Mouse (Mus musculus): Measurements from ENCODE around the gene Atp6v0c.
"Not testable (repeated sequence)": the region's sequence is repeated elsewhere in the genome, so short reads cannot be mapped to it uniquely, and the experiment has no call there.

The Atp6v0c gene

GRCm38 (mm10) chr17:24157121-24157520 lies 12.4 kb downstream of the Atp6v0c start:
- DNase-seq (ENCODE audit: low spot score) = no peak

DNA sequence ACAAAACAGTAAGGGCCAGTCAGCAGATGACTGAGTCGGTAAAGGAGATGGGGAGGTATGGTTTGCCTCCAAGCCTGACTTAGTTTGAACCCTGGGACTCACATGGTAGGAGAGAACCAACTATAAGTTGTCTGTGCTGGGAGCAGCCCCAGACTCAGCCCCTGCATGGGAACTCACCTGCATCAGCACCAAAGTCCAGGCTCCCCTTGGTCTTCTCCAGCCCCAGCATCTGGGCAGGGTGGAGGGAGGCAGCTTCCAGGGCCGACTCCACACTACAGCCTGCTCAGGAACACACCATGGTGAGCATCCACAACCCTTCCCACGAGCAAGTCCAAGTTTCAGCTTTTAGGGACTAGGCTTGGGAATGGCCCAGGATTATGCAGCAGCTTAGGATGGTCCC lies 13.1 kb downstream of the Atp6v0c start:
- no peak for DNase-seq (ENCODE audit: low spot score)

DNA sequence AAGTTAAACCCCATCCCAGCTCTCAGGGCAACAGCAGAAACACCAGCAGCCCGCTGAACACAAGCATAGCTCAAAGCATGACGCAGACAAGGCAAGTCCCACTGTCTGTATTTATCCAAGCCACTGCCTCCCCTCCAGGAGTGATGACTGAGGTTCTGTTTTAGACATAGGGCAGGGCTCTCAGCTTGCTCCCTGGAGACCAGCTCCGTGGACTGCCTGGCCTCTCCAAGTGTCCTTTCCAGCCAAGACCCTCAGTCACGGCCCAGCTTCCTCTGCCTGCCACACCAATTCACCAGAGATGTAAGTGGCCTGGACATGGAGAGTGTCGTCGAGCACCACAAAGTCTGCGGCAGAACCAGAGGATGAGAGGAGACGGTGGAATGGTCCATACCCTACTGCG lies 13.8 kb downstream of the Atp6v0c start:
- DNase-seq (ENCODE audit: low spot score) = no peak

- DNase-seq (ENCODE audit: low spot score) = peak; percentile 53
Measured at GRCm38 (mm10) chr17:24154463-24154862, 15.0 kb downstream of the Atp6v0c start.

- peak; percentile 84 for DNase-seq (ENCODE audit: low spot score)
Measured at GRCm38 (mm10) chr17:24151890-24152563, 17.5 kb downstream of the Atp6v0c start.

DNA sequence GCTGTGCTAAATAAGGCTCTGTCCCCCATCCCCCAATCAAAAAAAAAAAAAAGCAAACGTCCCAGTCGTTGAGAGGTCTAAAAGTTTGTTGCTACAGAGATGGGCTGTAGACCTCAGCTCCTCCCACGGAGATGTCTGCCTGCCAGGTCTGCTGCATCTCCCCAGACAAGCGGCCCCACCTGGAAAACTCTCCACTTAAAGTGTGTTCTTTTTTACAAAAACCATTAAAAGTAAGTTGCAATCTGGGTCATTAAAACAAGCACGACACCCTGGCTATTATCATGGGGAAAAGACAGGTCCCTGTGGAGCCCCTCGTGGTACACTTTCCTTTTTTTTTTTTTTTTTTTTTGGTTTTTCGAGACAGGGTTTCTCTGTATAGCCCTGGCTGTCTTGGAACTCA lies 18.1 kb downstream of the Atp6v0c start:
- no peak for DNase-seq (ENCODE audit: low spot score)

DNA sequence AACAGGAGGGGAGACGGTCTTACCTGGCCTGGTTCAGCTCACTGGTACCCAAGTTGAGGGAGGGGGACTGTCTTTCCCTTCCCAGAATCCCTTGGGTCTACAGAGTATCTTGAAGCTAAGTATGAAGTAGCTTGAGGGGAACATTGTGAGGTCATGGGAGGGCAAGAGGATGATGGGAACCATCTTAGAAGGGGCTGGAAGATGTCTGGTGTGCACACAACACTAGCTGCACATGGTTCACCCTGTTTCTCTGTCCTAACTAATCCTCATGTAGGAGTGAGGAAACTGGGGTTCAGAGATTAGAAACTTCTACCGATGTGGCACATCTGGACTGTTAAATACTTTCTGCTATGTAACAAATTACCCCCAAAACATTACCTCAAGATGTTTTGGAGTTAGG lies 18.7 kb downstream of the Atp6v0c start, which contains the start of gene Pdpk1:
Pdpk1 (minus strand) TSS at position 101 of the 400 bp plus-strand sequence.
- no peak for DNase-seq (ENCODE audit: low spot score)

- DNase-seq (ENCODE audit: low spot score) = no peak
Measured at GRCm38 (mm10) chr17:24149421-24149820, 20.1 kb downstream of the Atp6v0c start.

DNA sequence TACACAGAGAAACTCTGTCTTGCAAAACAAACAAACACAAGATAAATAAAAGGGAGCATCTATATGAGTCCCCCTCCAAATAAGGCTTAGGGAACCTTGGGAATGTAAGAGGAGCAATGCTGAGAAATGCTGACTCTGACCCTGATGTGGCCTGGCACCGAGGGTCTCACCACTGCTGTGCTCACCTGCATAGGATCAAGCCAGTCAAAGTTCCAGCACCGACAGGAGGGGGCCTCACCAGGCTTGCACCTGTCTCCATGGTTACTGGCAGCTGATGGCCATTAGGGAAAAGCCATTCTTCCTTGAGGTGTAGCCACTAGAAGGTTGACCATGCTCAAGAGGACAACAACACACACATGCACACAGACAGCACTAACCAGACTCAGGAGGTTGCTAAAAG lies 26.6 kb downstream of the Atp6v0c start:
- no peak for DNase-seq (ENCODE audit: low spot score)

DNA sequence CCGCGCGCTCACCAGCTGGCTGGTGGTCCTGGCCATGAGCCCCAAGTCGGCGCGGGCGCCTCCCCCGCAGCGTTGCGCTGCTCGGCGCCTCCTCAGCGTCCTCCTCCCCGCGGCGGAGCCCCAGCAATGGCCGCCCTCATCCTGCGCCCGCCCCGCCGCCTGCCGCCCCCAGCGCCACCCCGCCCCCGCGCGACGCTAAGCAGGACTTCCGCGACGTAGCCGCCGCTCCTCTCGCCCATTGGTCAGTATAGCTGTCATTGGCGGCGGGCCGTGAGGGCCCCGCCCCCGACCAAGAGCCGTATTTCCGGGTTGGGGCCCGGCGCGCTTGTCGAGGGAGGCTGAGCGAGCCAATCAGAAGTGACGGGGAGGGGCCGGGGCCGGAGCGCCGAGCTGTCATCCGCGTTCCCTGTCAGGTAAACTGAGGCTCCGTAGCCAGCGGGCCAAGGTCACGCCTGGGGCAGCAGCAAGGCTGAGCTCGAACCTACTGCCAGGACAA lies 28.0 kb downstream of the Atp6v0c start:
- DNase-seq (ENCODE audit: low spot score) = peak; percentile 97

- DNase-seq (ENCODE audit: low spot score) = no peak
Measured at GRCm38 (mm10) chr17:24140845-24141424, 28.6 kb downstream of the Atp6v0c start.

DNA sequence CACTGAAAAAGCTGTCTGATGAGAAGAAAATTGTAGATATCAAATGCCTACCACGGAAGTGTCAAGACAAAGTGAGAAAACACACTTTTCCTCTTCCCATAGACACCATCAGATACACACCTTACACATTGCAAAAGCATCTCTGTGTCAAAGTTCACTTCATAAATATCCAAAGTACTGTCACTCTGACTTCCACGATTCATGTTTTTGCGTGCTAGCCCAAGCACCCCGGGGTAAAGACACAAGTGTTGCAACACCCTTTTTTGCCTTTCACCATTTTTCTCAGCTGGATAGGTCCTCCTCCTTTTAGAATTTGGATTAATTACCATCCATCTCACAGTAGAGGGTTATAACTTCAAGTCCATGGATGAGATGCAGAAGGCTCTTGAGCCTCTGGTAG lies 29.5 kb downstream of the Atp6v0c start:
- DNase-seq (ENCODE audit: low spot score) = no peak

GRCm38 (mm10) chr17:24139256-24139655 lies 30.2 kb downstream of the Atp6v0c start:
- DNase-seq (ENCODE audit: low spot score) = no peak

GRCm38 (mm10) chr17:24137226-24137880 lies 32.1 kb downstream of the Atp6v0c start:
- DNase-seq (ENCODE audit: low spot score) = no peak

DNA sequence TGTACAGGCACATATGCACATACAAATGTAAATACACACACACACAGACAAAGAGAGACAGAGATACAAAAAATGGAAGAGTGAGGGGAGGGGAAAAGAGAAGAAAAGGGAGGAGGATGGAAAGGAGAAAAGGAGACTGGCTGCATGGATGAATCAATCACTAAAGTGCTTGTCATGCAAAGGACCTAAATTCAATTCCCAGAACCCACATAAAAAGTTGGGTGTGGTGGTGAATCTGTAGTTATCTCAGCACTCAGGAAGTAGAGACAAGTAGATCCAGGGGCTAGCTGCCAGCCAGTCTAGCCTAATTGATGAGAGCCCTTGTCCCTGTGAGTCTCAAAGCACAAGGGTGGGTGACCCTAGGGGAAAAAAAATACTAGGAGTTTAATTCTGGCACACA lies 35.4 kb downstream of the Atp6v0c start:
- no peak for DNase-seq (ENCODE audit: low spot score)

- DNase-seq (ENCODE audit: low spot score) = not testable (repeated sequence)
Measured at GRCm38 (mm10) chr17:24132919-24133318, 36.6 kb downstream of the Atp6v0c start.

GRCm38 (mm10) chr17:24131570-24131969 lies 37.9 kb downstream of the Atp6v0c start:
- DNase-seq (ENCODE audit: low spot score) = no peak

- DNase-seq (ENCODE audit: low spot score) = not testable (repeated sequence)
Measured at GRCm38 (mm10) chr17:24129246-24129645, 40.3 kb downstream of the Atp6v0c start.

DNA sequence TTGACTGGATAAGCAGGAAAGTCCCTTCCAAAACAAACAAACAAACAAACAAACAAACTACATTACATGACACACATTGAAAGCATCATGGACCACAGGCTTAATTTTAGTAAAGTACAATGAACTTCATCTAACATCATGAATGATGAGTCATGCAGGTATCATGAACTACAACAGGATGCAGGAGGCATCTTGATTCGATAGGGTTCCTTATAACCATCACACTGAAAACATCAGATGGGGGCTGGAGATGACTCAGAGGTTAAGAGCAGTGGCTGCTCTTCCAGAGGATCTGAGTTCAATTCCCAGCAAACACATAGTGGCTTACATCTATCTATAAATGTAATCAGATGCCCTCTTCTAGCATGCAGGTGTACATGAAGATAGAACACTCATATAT lies 41.9 kb downstream of the Atp6v0c start:
- no peak for DNase-seq (ENCODE audit: low spot score)

- no peak for DNase-seq (ENCODE audit: low spot score)
Measured at GRCm38 (mm10) chr17:24126801-24127200, 42.7 kb downstream of the Atp6v0c start.

DNA sequence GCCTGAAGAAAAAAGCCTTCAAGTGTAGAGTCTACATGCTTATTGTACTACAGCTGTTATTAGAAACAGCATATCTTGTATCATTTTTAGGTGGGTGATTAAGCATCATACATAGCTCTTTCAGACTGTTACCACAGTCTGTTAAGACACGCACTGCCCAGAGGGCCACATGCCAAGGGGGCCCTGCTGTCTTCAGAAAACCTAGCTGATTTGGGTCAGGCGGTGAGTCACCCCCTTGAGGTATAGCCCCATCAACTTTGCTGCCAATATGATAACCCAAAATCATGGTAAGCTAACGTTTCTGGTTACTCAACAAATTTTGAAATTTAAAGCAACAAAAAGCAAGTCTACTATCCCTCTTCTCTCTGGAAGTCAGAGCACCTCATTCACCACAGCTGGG lies 50.1 kb downstream of the Atp6v0c start:
- DNase-seq (ENCODE audit: low spot score) = no peak

Measured in lung, postnatal 25 days (tissue).